Mouse (Mus musculus) left cerebral cortex, adult 18-20 months (tissue): ENCODE results near the gene Fbl. TPM values are rescaled to one million over a fixed set of nuclear protein-coding genes. Genes with fewer than 3 reads are reported as not detected.
A peak's percentile ranks its signal among the peaks of the same experiment; 100 is the strongest.
"Not testable (repeated sequence)": the region's sequence is repeated elsewhere in the genome, so short reads cannot be mapped to it uniquely, and the experiment has no call there.

Source experiments
- DNase-seq, 2 experiments: peaks; one replicate each; pipeline ENCODE4 v3.0.0; 2021 to 2022; ENCODE audit warnings: low spot score in 2 of 2, mixed read lengths in 1 of 2
- total RNA-seq, 2 experiments: library from RNA; stranded (reverse); gene quantifications; 2 replicates each; pipeline ENCODE4 v1.2.3; 2021

Gene Fbl
- total RNA-seq, 2 experiments from 2014 or later = 47.8 to 60.2 TPM

DNA sequence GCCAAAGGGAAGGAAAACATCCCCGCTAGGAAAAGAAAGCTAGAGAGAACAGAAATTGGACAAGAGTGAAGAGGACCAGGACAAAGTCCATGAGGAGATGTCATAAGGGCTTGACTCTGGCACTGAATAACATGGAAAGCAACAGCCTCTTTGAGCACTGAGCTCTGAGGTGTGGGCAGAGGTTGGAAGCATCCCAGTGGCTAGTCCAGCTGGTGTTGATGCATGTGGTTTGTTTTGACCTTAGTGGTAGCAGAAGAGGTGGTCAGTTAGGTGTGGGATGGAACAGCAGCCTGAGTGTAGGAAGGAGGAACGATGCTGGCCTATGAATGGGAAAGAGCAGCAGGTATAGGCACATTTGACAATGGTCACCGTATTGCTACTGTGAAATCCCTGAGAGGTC lies 22.0 kb downstream of the Fbl start:
- no peak for DNase-seq

- no peak for DNase-seq
These were observed 22.4 kb downstream of the Fbl start for GRCm38 (mm10) chr7:28191903-28192302.

- DNase-seq = no peak
These were observed 26.0 kb downstream of the Fbl start for GRCm38 (mm10) chr7:28195414-28196098.

- DNase-seq = no peak
These were observed 27.0 kb downstream of the Fbl start for GRCm38 (mm10) chr7:28196528-28196927.

- DNase-seq = no peak
These were observed 29.5 kb downstream of the Fbl start for GRCm38 (mm10) chr7:28199054-28199453.

GRCm38 (mm10) chr7:28203207-28204108 lies 33.9 kb downstream of the Fbl start:
- DNase-seq = no peak

DNA sequence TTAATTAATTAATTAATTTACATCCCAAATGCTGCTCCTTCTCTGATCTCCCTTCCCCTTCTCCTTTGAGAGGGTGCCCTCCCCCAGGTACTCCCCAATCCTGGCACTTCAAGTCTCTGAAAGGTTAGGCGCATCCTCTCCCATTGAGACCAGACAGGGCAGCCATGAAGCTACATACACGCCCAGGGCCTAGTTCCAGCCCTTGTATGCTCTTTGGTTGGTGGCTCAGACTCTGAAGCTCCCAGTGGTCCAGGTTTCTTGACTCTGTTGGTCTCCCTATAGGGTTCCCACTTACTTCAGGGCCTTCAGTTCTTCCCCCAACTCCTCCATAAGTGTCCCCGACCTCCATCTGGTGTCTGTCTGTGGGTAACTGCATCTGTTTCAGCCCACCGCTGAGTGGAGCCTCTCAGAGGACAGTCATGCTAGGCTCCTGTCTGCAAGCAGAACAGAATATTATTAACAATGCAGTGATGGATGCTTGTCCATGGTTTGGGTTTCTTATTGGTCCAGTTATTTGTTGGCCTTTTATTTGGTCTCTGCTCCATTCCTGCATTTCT lies 36.6 kb downstream of the Fbl start:
- peak in 1 of 2 experiments; percentile 29 for DNase-seq

- no peak for DNase-seq
These were observed 39.0 kb downstream of the Fbl start for GRCm38 (mm10) chr7:28208396-28208987.

DNA sequence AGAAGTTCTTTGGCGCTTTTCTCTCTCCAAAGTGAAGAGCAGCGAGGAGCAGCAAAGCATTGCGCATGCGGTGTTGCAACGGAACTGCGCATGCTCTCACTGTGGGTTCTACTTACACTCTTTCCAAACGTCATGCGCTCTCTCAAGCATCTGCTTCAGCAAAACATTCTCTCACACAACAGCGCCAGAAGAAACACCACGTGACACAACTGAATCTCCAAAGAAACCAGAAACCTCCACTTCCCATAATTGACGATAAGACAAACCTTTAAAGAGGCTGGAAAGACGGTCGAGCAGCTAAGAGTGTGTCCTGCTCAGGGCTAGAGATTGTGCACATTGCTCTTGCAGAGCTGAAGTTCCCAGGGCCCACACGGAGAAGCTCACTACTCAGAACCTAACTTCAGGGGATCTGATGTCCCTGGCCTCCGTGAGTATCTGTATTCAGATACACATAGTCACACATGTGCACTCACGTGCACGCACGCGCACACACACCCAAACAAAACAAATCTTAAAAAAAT lies 39.5 kb downstream of the Fbl start:
- DNase-seq = peak; percentile 71 to 79

DNA sequence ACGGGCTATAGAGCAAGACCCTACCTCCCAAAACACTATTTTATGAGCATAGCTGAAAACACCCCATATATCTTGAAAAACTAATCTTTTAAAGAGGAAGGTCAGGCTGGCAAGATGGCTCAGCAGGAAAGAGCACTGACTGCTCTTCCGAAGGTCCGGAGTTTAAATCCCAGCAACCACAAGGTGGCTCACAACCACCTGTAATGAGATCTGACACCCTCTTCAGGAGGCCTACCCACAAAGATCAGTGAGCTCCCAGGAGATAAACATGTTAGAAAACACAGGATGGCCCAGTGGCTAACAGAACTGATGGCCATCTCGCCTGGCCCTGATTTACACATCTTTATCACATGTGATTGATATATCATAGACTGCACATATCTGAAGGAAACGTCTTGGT lies 41.2 kb downstream of the Fbl start:
- DNase-seq = no peak

- DNase-seq = peak; percentile 48 to 67
These were observed 44.6 kb downstream of the Fbl start for GRCm38 (mm10) chr7:28214142-28214541.

DNA sequence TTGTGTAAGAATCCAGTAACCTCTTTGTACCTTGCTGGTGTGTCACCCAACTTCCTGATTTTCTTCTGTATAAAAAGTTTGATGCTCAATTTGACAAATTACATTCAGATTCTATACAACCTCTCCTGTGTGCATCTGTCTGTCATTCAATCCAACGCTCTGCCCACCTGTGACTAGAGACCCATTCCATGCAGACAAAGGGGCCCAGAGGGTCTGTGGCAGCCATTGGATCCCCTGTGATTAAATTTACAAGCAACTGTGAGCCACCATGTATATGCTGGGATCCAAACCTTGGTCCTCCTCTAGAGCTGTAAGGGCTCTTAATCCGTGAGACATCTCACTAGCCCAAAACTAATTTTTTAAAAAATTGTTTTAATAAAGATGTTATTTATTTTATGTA lies 46.4 kb downstream of the Fbl start:
- not testable (repeated sequence) for DNase-seq

GRCm38 (mm10) chr7:28217811-28218210 lies 48.3 kb downstream of the Fbl start:
- DNase-seq = not testable (repeated sequence)

DNA sequence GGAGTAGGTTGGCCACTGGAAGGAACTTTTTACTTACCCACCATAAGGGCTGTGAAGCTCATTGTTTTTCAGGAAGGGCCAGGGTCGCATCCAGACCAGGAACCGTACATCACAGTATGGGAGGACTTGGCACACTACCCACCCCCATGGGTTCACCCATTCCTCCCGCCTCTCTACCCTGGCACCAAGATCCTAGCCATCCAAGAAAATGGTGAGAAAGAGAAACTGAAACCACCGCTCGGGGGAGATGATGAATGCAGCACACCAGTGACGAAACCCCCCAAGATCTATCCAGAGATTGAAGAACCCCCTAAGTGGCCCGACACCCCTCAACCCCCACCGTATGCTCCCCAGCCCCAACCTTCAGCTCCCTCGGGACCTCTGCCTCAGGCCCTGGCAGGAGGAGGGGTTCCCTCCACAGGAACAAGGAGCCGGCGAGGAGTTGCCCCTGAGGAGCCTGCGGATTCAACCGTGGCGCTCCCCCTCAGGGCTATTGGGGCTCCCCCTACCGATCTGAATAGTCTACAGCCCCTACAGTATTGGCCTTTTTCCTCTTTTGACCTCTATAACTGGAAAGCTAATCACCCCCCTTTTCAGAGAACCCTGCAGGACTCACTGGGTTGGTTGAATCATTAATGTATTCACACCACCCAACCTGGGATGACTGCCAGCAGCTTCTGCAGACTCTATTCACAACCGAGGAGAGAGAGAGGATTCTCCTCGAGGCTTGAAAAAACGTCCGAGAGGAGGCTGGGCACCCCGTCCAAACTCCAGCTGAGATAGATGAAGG lies 49.6 kb downstream of the Fbl start:
- DNase-seq = peak; percentile 49 to 57

DNA sequence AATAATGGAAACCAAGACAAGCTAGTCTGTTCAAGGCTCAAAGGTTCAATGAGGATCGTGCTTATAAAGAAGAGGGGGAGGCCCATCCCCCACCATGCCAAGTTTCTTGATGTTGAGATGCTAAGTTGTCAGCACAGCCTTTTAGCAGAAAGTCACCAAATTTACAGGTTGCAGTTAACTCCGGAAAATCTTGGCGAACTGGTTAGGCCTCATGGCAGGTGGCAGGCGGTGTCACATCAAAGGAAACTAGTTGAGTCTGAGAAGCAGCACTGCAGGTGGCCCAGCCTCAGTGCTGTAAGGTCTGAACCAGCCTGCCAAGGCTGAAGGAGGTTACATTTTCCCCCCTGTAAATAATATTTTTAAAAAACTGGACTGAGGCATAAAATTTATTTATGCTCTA lies 57.3 kb downstream of the Fbl start:
- DNase-seq = not testable (repeated sequence)

DNA sequence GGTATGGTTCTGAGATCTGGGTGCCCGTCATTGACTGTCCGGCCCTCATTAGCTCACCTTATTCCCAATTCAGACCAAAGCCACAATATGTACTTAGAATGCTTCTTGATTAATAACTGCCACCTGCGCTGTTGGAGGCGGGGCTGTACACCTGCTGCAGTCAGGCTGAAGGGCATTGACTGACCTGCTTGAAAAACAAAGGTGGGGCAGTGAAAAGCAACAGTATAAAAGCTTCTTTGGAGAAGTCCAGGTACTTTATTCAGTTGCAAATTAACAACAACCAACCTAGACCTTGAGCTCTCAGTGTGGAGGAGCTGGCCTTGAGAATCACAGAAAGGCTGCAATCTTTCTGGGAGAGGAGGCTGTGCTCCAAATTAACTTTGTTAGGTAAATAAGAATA lies 57.9 kb downstream of the Fbl start:
- not testable (repeated sequence) for DNase-seq
